Mouse (Mus musculus): ENCODE measurements around the gene Zfp94. TPM values are rescaled to one million over a fixed set of nuclear protein-coding genes. Genes with fewer than 3 reads are reported as not detected.
A peak's percentile ranks its signal among the peaks of the same experiment; 100 is the strongest.

Zfp94 gene
- total and polyA plus RNA-seq, 2 experiments from 2014 or later, result 17.4 to 25.0 TPM

DNA sequence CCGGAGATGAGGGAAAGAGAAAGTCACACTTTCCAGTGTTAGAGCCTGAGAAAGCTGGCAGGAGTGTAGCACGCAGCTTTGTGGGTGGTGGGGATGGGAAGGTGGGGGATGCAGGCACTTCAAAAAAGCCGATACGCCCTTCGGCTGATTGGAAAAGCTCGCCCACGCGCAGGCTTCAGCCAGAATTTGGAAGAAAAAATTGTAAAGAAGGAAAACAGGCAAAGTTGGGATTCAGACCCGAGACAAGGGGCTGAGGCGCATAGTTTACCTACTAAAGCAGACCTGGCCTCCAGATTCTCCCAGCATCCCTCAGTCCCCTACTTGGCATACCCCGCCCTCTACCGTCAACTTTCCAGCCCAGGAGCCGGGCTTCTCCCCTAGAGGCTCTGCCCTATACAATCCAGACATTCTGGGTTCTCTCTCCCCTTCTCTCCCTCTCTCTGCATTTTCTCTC is 9.2 kb upstream of the Zfp94 start:
- Histone ChIP-seq H3K9ac (replicated peaks; ENCODE audit: low read length, poor library complexity, severe bottlenecking) (no peak overlapping the region), H3K36me3 (ENCODE audit: insufficient read depth, low read length) (no peaks in the 10 kb centered on the region), H3K9me3 (ENCODE audit: low read length) (no peaks in the 10 kb centered on the region), H3K27ac (ENCODE audit: low read depth, low read length) (0 out of 2 replicates have a peak overlapping the region, but pooled peaks have one; percentile 18), H3K4me1 (ENCODE audit: insufficient read depth, low read length) (no peaks in the 10 kb centered on the region), H3K27me3 (ENCODE audit: insufficient read depth, low read length) (no peaks in the 10 kb centered on the region), H3K4me2 (ENCODE audit: low read depth, low read length, poor library complexity, severe bottlenecking) (peak overlapping the region; percentile 52), H3K4me3 (ENCODE audit: low read depth, low read length) (peak overlapping the region; percentile 26)
- DNase-seq (ENCODE audit: low spot score) (peak; percentile 14), ATAC-seq (ENCODE audit: low FRiP score) (no peak)
- WGBS, result 3% methylated on average over 13 of the region's 13 CpGs
- TF ChIP-seq CTCF (IDR thresholded peaks at IDR 0.05), result no peak

- no peaks in the 10 kb centered on the region for H3K9me3 ChIP-seq (ENCODE audit: low read length)
- no peak overlapping the region for H3K4me2 ChIP-seq (ENCODE audit: low read depth, low read length, poor library complexity, severe bottlenecking)
- H3K4me3 ChIP-seq (ENCODE audit: low read depth, low read length), result peak overlapping the region; percentile 26; the same call in 1 of the 2 replicates
- H3K27ac ChIP-seq (ENCODE audit: low read depth, low read length), result no peak overlapping the region
- no peaks in the 10 kb centered on the region for H3K36me3 ChIP-seq (ENCODE audit: insufficient read depth, low read length)
- ATAC-seq (ENCODE audit: low FRiP score), result no peak
- no peaks in the 10 kb centered on the region for H3K4me1 ChIP-seq (ENCODE audit: insufficient read depth, low read length)
- TF ChIP-seq CTCF (IDR thresholded peaks at IDR 0.05), result no peak
- H3K27me3 ChIP-seq (ENCODE audit: insufficient read depth, low read length), result no peaks in the 10 kb centered on the region
- no peak overlapping the region for H3K9ac ChIP-seq (replicated peaks; ENCODE audit: low read length, poor library complexity, severe bottlenecking)
- peak; percentile 21 for DNase-seq (ENCODE audit: low spot score)
- WGBS, result 70% methylated on average over 6 of the region's 6 CpGs
These were observed 8.7 kb upstream of the Zfp94 start for GRCm38 (mm10) chr7:24325197-24325596.

DNA sequence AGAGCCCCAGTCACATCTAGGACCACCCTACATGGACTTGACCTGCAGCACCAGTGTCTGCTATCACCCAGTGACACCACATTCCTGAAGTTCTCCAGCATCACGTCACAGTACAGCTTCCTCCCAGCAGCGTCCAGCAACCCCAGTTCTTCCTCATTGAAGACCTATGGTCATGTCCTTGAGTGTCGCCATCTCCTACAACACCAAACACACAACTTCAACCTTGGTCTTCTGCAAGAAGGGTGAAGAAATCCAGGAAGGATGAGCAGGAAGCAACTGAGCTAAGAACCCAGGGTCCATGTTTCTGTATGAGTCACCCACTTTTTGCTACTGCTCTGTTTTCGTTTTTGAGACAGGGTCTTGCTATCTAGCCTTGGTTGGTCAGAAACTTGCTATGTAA is 6.1 kb upstream of the Zfp94 start:
- H3K36me3 ChIP-seq (ENCODE audit: insufficient read depth, low read length), result no peaks in the 10 kb centered on the region
- H3K27me3 ChIP-seq (ENCODE audit: insufficient read depth, low read length), result no peaks in the 10 kb centered on the region
- H3K27ac ChIP-seq (ENCODE audit: low read depth, low read length), result no peak overlapping the region
- H3K4me3 ChIP-seq (ENCODE audit: low read depth, low read length), result no peak overlapping the region
- 84% methylated on average over 4 of the region's 4 CpGs for WGBS
- no peak overlapping the region for H3K9ac ChIP-seq (replicated peaks; ENCODE audit: low read length, poor library complexity, severe bottlenecking)
- no peak overlapping the region for H3K4me2 ChIP-seq (ENCODE audit: low read depth, low read length, poor library complexity, severe bottlenecking)
- ATAC-seq (ENCODE audit: low FRiP score) (no peak), DNase-seq (ENCODE audit: low spot score) (no peak)
- no peak for TF ChIP-seq CTCF (IDR thresholded peaks at IDR 0.05)
- H3K4me1 ChIP-seq (ENCODE audit: insufficient read depth, low read length), result no peaks in the 10 kb centered on the region
- no peaks in the 10 kb centered on the region for H3K9me3 ChIP-seq (ENCODE audit: low read length)

DNA sequence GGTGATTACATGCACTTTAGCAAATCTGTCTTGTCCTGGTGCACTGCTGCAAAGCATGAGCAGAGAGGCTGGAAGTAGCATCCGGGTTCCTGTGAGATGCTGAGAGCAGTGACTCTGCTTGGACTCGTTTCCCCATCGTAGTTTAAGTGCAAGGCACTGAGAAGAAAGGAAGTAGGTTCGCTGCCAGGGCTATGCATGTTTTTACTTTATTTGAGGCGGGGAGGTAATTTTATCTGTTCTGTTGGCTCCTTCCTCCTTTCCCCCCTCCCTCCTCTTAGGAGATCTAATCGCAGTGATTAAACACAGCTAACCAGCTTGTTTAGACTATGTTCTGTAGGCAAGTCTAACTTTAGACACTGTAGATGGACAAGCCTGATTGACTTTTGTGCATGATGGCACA is 2.5 kb upstream of the Zfp94 start:
- ATAC-seq (ENCODE audit: low FRiP score) (no peak), DNase-seq (ENCODE audit: low spot score) (no peak)
- H3K36me3 ChIP-seq (ENCODE audit: insufficient read depth, low read length), result no peaks in the 10 kb centered on the region
- 78% methylated on average over 6 of the region's 6 CpGs for WGBS
- no peak for TF ChIP-seq CTCF (IDR thresholded peaks at IDR 0.05)
- no peak overlapping the region for H3K9ac ChIP-seq (replicated peaks; ENCODE audit: low read length, poor library complexity, severe bottlenecking)
- no peak overlapping the region for H3K27ac ChIP-seq (ENCODE audit: low read depth, low read length)
- H3K27me3 ChIP-seq (ENCODE audit: insufficient read depth, low read length), result no peaks in the 10 kb centered on the region
- no peaks in the 10 kb centered on the region; the same call in 1 of the 2 replicates for H3K4me1 ChIP-seq (ENCODE audit: insufficient read depth, low read length)
- no peaks in the 10 kb centered on the region for H3K9me3 ChIP-seq (ENCODE audit: low read length)
- no peak overlapping the region for H3K4me3 ChIP-seq (ENCODE audit: low read depth, low read length)
- H3K4me2 ChIP-seq (ENCODE audit: low read depth, low read length, poor library complexity, severe bottlenecking), result no peak overlapping the region

DNA sequence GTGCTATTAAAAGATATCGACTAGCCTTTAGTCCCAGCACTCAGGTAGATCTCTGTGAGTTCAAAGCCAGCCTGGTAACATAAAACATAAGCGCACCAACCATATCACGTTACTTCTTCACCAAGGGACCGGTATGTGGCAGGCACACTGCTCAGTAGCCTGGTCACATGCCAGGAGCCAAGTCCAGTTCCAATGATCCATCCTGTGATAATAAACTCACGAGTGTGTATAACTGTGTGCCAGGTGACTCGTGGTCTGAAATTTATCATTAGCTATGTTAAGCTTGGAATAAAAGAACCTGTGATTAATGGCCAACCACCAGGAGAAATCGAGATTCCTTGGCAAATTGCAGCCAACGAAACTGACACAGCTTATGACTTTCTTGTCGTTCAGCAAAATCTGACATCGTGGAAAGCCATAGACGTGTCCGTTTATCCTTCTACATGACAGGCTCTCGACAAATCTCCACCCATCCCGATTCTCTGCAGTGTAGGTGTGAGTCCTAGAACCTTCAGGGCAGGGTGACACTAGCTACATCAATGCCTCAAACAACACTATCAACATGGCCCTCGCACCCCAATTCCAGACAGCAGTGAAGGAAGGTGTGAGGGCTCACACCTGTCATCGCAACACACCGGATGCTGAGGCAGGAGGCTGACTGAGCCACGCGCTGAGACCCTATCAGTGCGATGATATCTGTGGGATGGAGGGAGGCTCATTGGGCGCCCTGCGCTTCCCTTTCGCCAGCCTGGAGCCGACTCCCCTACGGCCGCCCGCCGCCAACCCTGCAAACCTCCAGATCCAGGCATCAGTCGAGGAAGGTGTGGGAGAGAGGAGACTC is 520 bp downstream of the Zfp94 start:
- H3K4me2 ChIP-seq (ENCODE audit: low read depth, low read length, poor library complexity, severe bottlenecking), result peak overlapping the region; percentile 73
- peak; percentile 68 for ATAC-seq (ENCODE audit: low FRiP score)
- H3K4me1 ChIP-seq (ENCODE audit: insufficient read depth, low read length), result no peaks in the 10 kb centered on the region; the same call in 1 of the 2 replicates
- TF ChIP-seq CTCF (IDR thresholded peaks at IDR 0.05), result no peak
- H3K27ac ChIP-seq (ENCODE audit: low read depth, low read length), result peak overlapping the region; percentile 81
- H3K9ac ChIP-seq (replicated peaks; ENCODE audit: low read length, poor library complexity, severe bottlenecking), result peak overlapping the region; percentile 84
- WGBS, result 28% methylated on average over 29 of the region's 29 CpGs
- H3K27me3 ChIP-seq (ENCODE audit: insufficient read depth, low read length), result no peaks in the 10 kb centered on the region
- no peaks in the 10 kb centered on the region for H3K9me3 ChIP-seq (ENCODE audit: low read length)
- DNase-seq (ENCODE audit: low spot score), result no peak
- H3K36me3 ChIP-seq (ENCODE audit: insufficient read depth, low read length), result peaks cover 16% of the 10 kb centered on the region
- peak overlapping the region; percentile 59 for H3K4me3 ChIP-seq (ENCODE audit: low read depth, low read length)

DNA sequence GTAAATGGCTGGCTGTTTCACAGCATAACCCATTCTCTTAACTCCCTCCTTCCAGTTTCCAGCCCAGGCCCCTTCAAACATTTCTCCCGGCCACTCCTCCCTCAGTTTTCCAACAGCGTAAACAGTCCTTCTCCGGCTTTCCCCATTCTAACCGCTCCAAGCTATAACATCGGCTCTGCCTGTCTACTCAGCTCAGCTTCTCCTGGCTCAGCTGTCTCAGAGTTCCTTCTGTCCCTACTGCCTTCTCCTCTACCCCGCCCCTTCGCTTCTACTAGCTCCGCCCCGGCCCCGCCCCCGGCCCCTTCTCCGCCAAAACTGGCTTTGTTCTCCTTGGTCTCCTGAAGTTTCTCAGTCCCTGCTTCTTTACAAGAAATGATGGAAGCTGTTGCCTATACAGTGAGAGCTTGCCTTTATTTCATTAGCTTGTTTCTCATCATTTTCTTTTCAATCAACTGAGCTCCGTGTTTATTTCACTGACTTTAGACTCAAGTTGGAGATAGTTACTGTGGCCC is 15.6 kb downstream of the Zfp94 start, which contains the start of gene Zfp61:
Gene Zfp61, minus strand, starts transcription at position 462 of the 512 bp plus-strand sequence.
- DNase-seq (ENCODE audit: low spot score), result peak; percentile 75
- H3K9ac ChIP-seq (replicated peaks; ENCODE audit: low read length, poor library complexity, severe bottlenecking), result peak within 1 kb of the TSS; percentile 24; the same call in 1 of the 2 replicates
- no peak for ATAC-seq (ENCODE audit: low FRiP score)
- H3K27ac ChIP-seq (ENCODE audit: low read depth, low read length), result no peak within 1 kb of the TSS
- peak within 1 kb of the TSS; percentile 79 for H3K4me2 ChIP-seq (ENCODE audit: low read depth, low read length, poor library complexity, severe bottlenecking)
- no peaks in the 10 kb centered on the region for H3K27me3 ChIP-seq (ENCODE audit: insufficient read depth, low read length)
- 1% methylated on average over 13 of the region's 13 CpGs for WGBS
- no peaks in the 10 kb centered on the region for H3K4me1 ChIP-seq (ENCODE audit: insufficient read depth, low read length)
- H3K36me3 ChIP-seq (ENCODE audit: insufficient read depth, low read length), result peaks cover 27% of the 10 kb centered on the region
- TF ChIP-seq CTCF (IDR thresholded peaks at IDR 0.05), result no peak
- H3K4me3 ChIP-seq (ENCODE audit: low read depth, low read length), result no peak within 1 kb of the TSS
- H3K9me3 ChIP-seq (ENCODE audit: low read length), result no peaks in the 10 kb centered on the region

Data from midbrain, postnatal 0 days (tissue).